Mouse (Mus musculus) forebrain, postnatal 0 days (tissue): ENCODE results near the gene Mlh1. TPM values are rescaled to one million over a fixed set of nuclear protein-coding genes. Genes with fewer than 3 reads are reported as not detected.

ENCODE experiments used
- ATAC-seq: fragments of 200-750 bp; cut with Nextera tagmentation; 2 replicates; pipeline ENCODE4 v1.8.0; 2017; ENCODE audit warnings: mild to moderate bottlenecking, moderate library complexity
- DNase-seq: peaks from one replicate; pipeline ENCODE4 v3.0.0-alpha.2; 2015
- H3K27ac ChIP-seq: fragments of 300-500 bp; sonication (generic); 2 replicates; pipeline ENCODE4 v1.5.1; 2014; ENCODE audit warnings: low read depth, mild to moderate bottlenecking, antibody characterized with exemption, low read length, moderate library complexity, mixed read lengths
- H3K27me3 ChIP-seq: fragments of 300-500 bp; sonication (generic); 2 replicates; pipeline ENCODE4 v1.6.1; 2014; ENCODE audit warnings: mild to moderate bottlenecking, low read length, mixed read lengths; ENCODE audit not compliant: insufficient read depth
- H3K36me3 ChIP-seq: fragments of 300-500 bp; sonication (generic); 2 replicates; pipeline ENCODE4 v1.6.1; 2014; ENCODE audit warnings: mild to moderate bottlenecking, moderate library complexity; ENCODE audit not compliant: insufficient read depth
- H3K4me1 ChIP-seq: fragments of 300-500 bp; sonication (generic); 2 replicates; pipeline ENCODE4 v1.6.1; 2014; ENCODE audit warnings: antibody characterized with exemption; ENCODE audit not compliant: insufficient read depth
- H3K4me2 ChIP-seq: fragments of 300-500 bp; sonication (generic); 2 replicates; pipeline ENCODE4 v1.6.1; 2014; ENCODE audit warnings: low read depth, mild to moderate bottlenecking, moderate library complexity
- H3K4me3 ChIP-seq: fragments of 300-500 bp; sonication (generic); 2 replicates; pipeline ENCODE4 v1.5.1; 2014; ENCODE audit warnings: low read depth, low read length, mixed read lengths
- H3K9ac ChIP-seq: fragments of 300-500 bp; sonication (generic); 2 replicates; pipeline ENCODE4 v1.6.1; 2014; ENCODE audit warnings: mild to moderate bottlenecking
- H3K9me3 ChIP-seq: fragments of 300-500 bp; sonication (generic); 2 replicates; pipeline ENCODE4 v1.6.1; 2016; ENCODE audit warnings: low read length
- CTCF ChIP-seq: sonication (generic); IDR thresholded peaks from 2 replicates; pipeline ENCODE4 v1.5.1; 2016; ENCODE audit warnings: antibody characterized with exemption, control low read depth, low read depth
- WGBS: fragments of 180-500 bp; shearing (Covaris S2); extraction: QIAGEN DNeasy Blood & Tissue Kit; methylation state at CpG from one replicate; pipeline ENCODE4 v1.1.7; 2014; 5-methylcytosine and 5-hydroxymethylcytosine counted together
- polyA plus RNA-seq: library from polyadenylated mRNA; unstranded; fragments of >200 nt; fragmentation: Nextera tagmentation; extraction: Ambion mirVana; gene quantifications from 2 replicates; pipeline ENCODE4 v1.2.1, GENCODE M21; 2015
- total RNA-seq: library from RNA; depleted of rRNA; stranded (reverse); fragments of >200 nt; gene quantifications from 2 replicates; pipeline ENCODE4 v1.2.3, GENCODE M21; 2014

Gene Mlh1
- total and polyA plus RNA-seq, 2 experiments from 2014 or later, result 18.4 to 23.6 TPM

DNA sequence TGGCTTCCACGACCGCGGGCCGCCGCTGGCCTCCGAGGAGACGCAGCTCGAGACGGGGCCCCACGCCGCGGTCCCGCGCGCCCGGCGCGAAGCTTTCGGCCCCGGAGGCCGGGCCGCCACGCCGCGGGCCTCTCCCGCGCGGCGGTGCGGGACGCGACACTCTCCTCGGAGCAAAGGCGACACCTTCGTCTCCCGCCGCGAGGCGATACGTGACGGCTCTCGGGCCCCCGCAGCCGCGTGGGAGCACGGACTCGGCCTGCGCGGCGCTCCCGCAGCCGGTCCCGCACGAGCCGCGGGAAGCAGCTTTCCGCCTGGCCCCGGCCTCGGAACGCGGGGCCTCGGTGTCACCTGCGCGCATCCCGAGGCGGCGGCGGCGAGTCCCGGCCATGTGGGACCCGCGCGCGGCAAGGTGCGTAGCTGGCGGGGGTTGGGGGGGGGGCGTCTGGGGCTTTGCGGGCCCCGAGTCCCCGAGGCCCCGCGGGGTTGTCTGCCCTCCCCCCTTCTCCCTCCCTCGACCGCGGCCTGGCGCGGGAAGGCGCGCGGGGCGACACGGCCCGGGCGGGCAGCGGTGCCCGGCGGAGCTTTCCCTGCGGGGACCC, 40.4 kb upstream of the Mlh1 start:
- peak overlapping the region; percentile 78 for H3K4me2 ChIP-seq
- H3K36me3 ChIP-seq, result no peaks in the 10 kb centered on the region
- 2% methylated on average over 82 of the region's 98 CpGs for WGBS
- peak overlapping the region; percentile 66 for H3K9ac ChIP-seq
- H3K4me1 ChIP-seq, result no peaks in the 10 kb centered on the region
- peaks cover 24% of the 10 kb centered on the region for H3K27me3 ChIP-seq
- DNase-seq (peak; percentile 48), ATAC-seq (peak; percentile 32)
- H3K9me3 ChIP-seq, result no peaks in the 10 kb centered on the region; the same call in 1 of the 2 replicates
- peak overlapping the region; percentile 76 for H3K27ac ChIP-seq
- no peak for TF ChIP-seq CTCF
- peak overlapping the region; percentile 61 for H3K4me3 ChIP-seq

DNA sequence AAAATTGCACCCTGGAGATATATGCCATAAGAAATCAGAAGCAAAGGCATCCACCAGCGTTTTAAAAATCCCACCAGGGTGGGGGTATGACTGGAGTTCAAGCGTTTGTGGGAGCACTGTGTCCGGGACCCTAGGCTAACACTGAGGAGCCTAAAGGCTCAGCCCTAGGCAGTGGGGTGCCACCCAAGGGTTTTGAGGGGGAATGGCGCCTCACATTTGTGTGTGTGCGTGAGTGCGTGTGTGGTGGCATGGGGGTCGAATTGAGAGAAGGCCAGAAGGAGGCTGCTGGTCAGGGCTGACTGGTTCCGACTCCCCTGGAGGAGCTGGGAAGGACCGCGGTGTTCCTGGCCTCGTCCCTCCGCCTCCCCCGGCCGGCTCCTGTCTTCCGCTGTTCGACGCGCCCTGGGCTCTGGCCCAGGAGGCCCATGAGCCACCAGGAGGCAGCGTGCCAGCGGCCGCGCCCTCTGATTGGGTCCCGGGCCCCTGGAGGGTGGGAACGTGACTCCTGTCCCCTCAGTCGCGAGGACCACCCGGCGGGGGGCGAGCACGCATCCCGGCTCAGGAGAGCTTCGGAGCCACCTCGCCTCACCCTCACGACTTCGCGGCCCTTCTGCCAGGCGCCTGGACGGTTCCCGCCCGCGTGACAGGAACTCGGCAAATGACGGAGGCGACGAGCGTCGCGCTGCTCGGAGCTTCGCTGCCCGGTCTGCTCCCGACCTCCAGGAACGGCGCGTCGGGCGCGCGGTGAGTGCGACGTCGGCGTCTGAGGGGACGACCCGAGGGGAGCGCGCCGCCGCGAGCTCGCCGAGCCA, 39.6 kb upstream of the Mlh1 start, which contains the start of gene Trank1:
TSS of gene Trank1 (plus strand) at position 709 of the 812 bp plus-strand sequence.
- peak within 1 kb of the TSS; percentile 76 for H3K27ac ChIP-seq
- peaks cover 24% of the 10 kb centered on the region for H3K27me3 ChIP-seq
- ATAC-seq, result peak; percentile 69
- no peaks in the 10 kb centered on the region; the same call in 1 of the 2 replicates for H3K9me3 ChIP-seq
- peak within 1 kb of the TSS; percentile 78 for H3K4me2 ChIP-seq
- H3K9ac ChIP-seq, result peak within 1 kb of the TSS; percentile 66
- DNase-seq, result peak; percentile 68
- no peaks in the 10 kb centered on the region for H3K4me1 ChIP-seq
- 0 out of 2 replicates have a peak, but pooled peaks have one; percentile 2 for TF ChIP-seq CTCF
- H3K36me3 ChIP-seq, result no peaks in the 10 kb centered on the region
- WGBS, result 9% methylated on average over 64 of the region's 72 CpGs
- peak within 1 kb of the TSS; percentile 61 for H3K4me3 ChIP-seq

DNA sequence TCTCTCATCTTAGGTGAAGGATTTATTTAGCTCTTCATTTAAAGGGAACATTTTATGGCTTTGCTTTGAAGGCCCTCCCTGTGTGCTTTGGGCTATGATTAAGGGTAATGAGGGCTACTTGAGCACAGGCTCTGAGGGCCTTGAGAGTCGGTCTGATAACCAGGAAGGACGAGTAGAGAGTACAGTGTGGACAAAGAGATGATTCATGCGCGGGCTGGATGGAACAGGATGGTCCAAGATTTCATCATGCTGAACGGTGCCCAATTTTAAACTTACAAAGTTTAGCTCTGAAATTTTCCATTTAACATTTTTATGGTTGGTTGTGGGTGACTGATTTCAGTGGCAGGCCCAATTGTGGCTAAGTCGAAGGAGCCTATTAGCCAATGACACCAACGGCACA, 34.6 kb upstream of the Mlh1 start:
- WGBS, result 87% methylated on average over 7 of the region's 7 CpGs

DNA sequence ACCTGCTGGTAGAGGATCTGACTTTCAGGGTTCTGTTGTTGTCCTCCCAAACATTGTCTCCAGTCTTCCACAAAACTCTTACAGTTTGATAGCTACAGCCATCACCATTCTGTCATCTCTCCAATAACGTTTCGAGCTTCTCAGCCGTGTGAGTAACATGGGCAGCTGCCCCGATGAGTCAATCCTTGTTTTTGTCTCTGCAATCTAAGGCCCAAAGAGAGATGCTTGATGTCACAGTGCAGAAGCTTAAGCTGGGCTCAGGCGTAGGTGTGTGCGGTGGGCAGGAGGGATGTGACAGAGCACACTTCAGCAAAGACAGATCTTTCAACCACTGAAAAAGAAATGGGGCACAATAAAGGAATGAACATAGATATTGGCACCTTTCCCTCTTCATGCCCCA, 32.4 kb upstream of the Mlh1 start:
- Histone ChIP-seq H3K27ac (no peak overlapping the region), H3K4me1 (no peaks in the 10 kb centered on the region), H3K9me3 (no peaks in the 10 kb centered on the region), H3K9ac (no peak overlapping the region), H3K4me3 (no peak overlapping the region), H3K4me2 (no peak overlapping the region), H3K27me3 (no peaks in the 10 kb centered on the region), H3K36me3 (no peaks in the 10 kb centered on the region)
- no peak for ATAC-seq
- WGBS, result 87% methylated on average over 6 of the region's 6 CpGs
- DNase-seq, result no peak
- no peak for TF ChIP-seq CTCF

More for the DNA sequence above, 34.6 kb upstream of the Mlh1 start:
- Histone ChIP-seq H3K4me2 (no peak overlapping the region), H3K9me3 (no peaks in the 10 kb centered on the region; the same call in 1 of the 2 replicates), H3K4me3 (no peak overlapping the region), H3K9ac (no peak overlapping the region), H3K27ac (no peak overlapping the region), H3K36me3 (no peaks in the 10 kb centered on the region), H3K4me1 (no peaks in the 10 kb centered on the region), H3K27me3 (peaks cover 16% of the 10 kb centered on the region; the same call in 1 of the 2 replicates)
- ATAC-seq (no peak), DNase-seq (no peak)
- no peak for TF ChIP-seq CTCF

DNA sequence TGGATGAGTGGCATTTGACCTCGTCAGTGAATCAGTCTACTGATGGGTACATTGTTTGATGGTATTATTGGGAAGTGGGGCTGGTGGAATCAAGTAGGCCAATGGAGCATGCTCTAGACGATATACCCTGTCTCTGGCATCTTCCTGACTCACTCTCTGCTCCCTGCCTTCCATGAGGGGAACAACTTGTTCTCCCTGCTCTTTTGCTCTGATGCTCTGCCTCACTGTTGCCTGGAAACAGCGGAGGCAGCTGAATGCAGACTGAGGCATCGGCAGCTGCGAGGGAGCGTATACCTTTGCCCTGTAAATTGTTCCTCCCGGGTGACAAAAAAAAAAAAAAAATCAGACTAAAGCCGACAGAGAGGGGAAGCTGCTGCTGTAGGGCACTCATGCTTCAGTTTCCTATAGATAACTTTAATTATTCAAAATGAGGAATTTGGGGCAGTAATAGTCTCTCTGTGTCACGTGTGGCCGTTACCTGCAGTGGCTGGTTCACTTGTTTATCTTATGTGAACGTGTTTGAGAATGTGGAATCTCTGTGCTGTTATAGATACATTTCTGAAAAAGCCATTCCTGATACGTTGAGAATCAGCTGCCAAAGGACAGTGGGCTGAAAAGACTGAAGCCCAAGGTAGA, 30.7 kb upstream of the Mlh1 start:
- H3K9me3 ChIP-seq, result no peaks in the 10 kb centered on the region
- DNase-seq, result peak; percentile 21
- no peaks in the 10 kb centered on the region for H3K27me3 ChIP-seq

DNA sequence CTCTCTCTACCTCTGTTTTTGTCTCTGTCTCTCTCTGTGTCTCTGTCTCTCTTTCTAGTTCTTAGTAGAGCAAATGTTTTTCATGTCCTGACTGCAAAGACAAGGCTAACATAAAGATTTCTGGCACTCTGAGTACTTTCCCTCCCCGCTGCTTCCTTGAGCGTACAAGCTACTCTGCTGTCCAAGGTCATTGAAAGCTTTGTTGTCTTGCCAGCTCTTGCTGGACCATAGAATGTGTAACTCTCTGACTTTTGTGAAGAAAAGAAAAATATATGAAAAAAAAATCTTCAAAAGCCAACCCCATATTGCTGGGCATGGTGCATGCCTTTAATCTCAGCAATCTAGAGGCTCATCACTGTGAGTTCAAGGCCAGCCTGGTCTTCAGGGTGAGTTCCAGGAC, 27.0 kb upstream of the Mlh1 start:
- no peaks in the 10 kb centered on the region for H3K27me3 ChIP-seq
- no peak for TF ChIP-seq CTCF
- no peak overlapping the region for H3K4me3 ChIP-seq
- DNase-seq (no peak), ATAC-seq (no peak)
- H3K4me2 ChIP-seq, result no peak overlapping the region
- H3K9me3 ChIP-seq, result no peaks in the 10 kb centered on the region
- no peak overlapping the region for H3K9ac ChIP-seq
- 69% methylated on average over 2 of the region's 2 CpGs for WGBS
- no peak overlapping the region for H3K27ac ChIP-seq
- no peaks in the 10 kb centered on the region for H3K4me1 ChIP-seq
- no peaks in the 10 kb centered on the region for H3K36me3 ChIP-seq

More for the DNA sequence above, 30.7 kb upstream of the Mlh1 start:
- WGBS, result 54% methylated on average over 12 of the region's 12 CpGs
- TF ChIP-seq CTCF, result no peak
- Histone ChIP-seq H3K36me3 (no peaks in the 10 kb centered on the region), H3K9ac (no peak overlapping the region), H3K4me2 (no peak overlapping the region), H3K4me1 (no peaks in the 10 kb centered on the region), H3K4me3 (no peak overlapping the region), H3K27ac (no peak overlapping the region)
- ATAC-seq, result peak; percentile 73; the same call in 1 of the 2 replicates
